In genomic region chr15:97259300-97259699, GRCm38 (mm10) we compare ENCODE assay signal across 20 mouse cellular contexts. TPM values are rescaled to one million over a fixed set of nuclear protein-coding genes. Genes with fewer than 3 reads are reported as not detected.
DNase-seq lines count a peak whose midpoint lies in the region; ATAC-seq lines count a peak whose summit lies in the region.
"Had no signal": no experiment of that assay in that cellular context is flagged by ENCODE, and none has a peak within 500 bp of the region (broad histone marks: within the 10 kb centered on the region; RNA-seq: fewer than 3 reads in every experiment).

No protein-coding gene starts in this region.

- DNase-seq in heart, adult 11 months = peak; percentile 86
- no peak for DNase-seq in heart, postnatal 10 days
- peak; percentile 32 for DNase-seq in lung, postnatal 25 days (ENCODE audit: low spot score)
- no peak for DNase-seq in lung, postnatal 4 days
- DNase-seq in B cell, adult 2 months = peak; percentile 73 to 79
- DNase-seq in yolk sac, embryonic 10.5 days (ENCODE audit: low spot score) = no peak
- DNase-seq: adrenal gland, adult 8-10 months; cerebellum, adult 8-10 months; cerebellum, postnatal 36 days; embryo, embryonic 11 days; gastrocnemius, postnatal 25 days; heart, adult 2 months; kidney, postnatal 4 days; left cerebral cortex, postnatal 4 days; lung, adult 2 months; thymus, postnatal 25 days had no signal

- peak; percentile 76 for ATAC-seq in neutrophil, adult 5-6 weeks (ENCODE audit: extremely low read depth, insufficient number of reproducible peaks, low FRiP score, poor library complexity, severe bottlenecking)
- ATAC-seq: forebrain, embryonic 15.5 days; intestine, postnatal 0 days had no signal

- intact Hi-C loops in heart, postnatal 10 days (cut with DNase I) = no loop called here

RNA-seq across cellular contexts. Expression of gene Amigo2, which starts 12.2 kb away (rescaled TPM):
- total RNA-seq in heart, postnatal 10 days (2021) = 1 to 10 TPM; 6.6 to 7.8 TPM
- total RNA-seq in neutrophil, adult 5-6 weeks (2017) = 3.9 and 5.0 TPM in 2 replicates
- total RNA-seq: MEL had no signal

RNA-seq across cellular contexts. Expression of gene Pced1b, which starts 12.4 kb away (rescaled TPM):
- total RNA-seq in heart, postnatal 10 days (2021) = 1 to 10 TPM; 6.2 to 7.6 TPM
- 19.5 and 21.4 TPM in 2 replicates for total RNA-seq in neutrophil, adult 5-6 weeks (2017)

Comparison
In these comparisons a context has a peak if more than half of its experiments do, and no peak if none do; other contexts are left out.
1. DNase-seq: peak in heart, adult 11 months (single experiment), lung, postnatal 25 days (single experiment) and B cell, adult 2 months (2 of 2); none in heart, postnatal 10 days (0 of 2), lung, postnatal 4 days (0 of 2) and yolk sac, embryonic 10.5 days (single experiment).